Mouse (Mus musculus) heart, postnatal 0 days (tissue): ENCODE results near the gene 1700123O20Rik. TPM values are rescaled to one million over a fixed set of nuclear protein-coding genes. Genes with fewer than 3 reads are reported as not detected.

Source experiments
- ATAC-seq: fragments of 200-750 bp; cut with Nextera tagmentation; 2 replicates; pipeline ENCODE4 v1.8.0; 2017; ENCODE audit warnings: low read depth, moderate number of reproducible peaks, moderate library complexity; ENCODE audit not compliant: insufficient read depth
- DNase-seq: peaks from one replicate; pipeline ENCODE4 v3.0.0-alpha.2; 2016; ENCODE audit warnings: low spot score
- H3K27ac ChIP-seq: fragments of 300-500 bp; sonication (generic); 2 replicates; pipeline ENCODE4 v1.5.1; 2014; ENCODE audit warnings: low read depth, mild to moderate bottlenecking
- H3K27me3 ChIP-seq: fragments of 300-500 bp; sonication (generic); 2 replicates; pipeline ENCODE4 v1.6.1; 2014; ENCODE audit warnings: low read length, mixed read lengths; ENCODE audit not compliant: control insufficient read depth, insufficient read depth
- H3K36me3 ChIP-seq: fragments of 300-500 bp; sonication (generic); replicated peaks from 2 replicates; pipeline ENCODE4 v1.6.1; 2014; ENCODE audit warnings: low read length, mixed read lengths; ENCODE audit not compliant: control insufficient read depth, insufficient read depth
- H3K4me1 ChIP-seq: fragments of 300-500 bp; sonication (generic); 2 replicates; pipeline ENCODE4 v1.6.1; 2014; ENCODE audit warnings: antibody characterized with exemption; ENCODE audit not compliant: control insufficient read depth, insufficient read depth
- H3K4me2 ChIP-seq: fragments of 300-500 bp; sonication (generic); 2 replicates; pipeline ENCODE4 v1.6.1; 2014; ENCODE audit warnings: low read depth, mild to moderate bottlenecking, low read length, moderate library complexity
- H3K4me3 ChIP-seq: fragments of 300-500 bp; sonication (generic); 2 replicates; pipeline ENCODE4 v1.5.1; 2014; ENCODE audit warnings: low read depth, low read length
- H3K9ac ChIP-seq: fragments of 300-500 bp; sonication (generic); replicated peaks from 2 replicates; pipeline ENCODE4 v1.6.1; 2014; ENCODE audit warnings: low read depth, low read length, mixed read lengths
- H3K9me3 ChIP-seq: fragments of 300-500 bp; sonication (generic); replicated peaks from 2 replicates; pipeline ENCODE4 v1.6.1; 2016; ENCODE audit warnings: low read length; ENCODE audit not compliant: control insufficient read depth
- CTCF ChIP-seq: IDR thresholded peaks from 2 replicates; pipeline ENCODE4 v1.5.1; 2016; ENCODE audit warnings: antibody characterized with exemption, control low read depth, low read depth
- EP300 ChIP-seq: IDR thresholded peaks from 2 replicates; pipeline ENCODE4 v1.6.1; 2016; ENCODE audit warnings: antibody characterized with exemption, low read depth
- WGBS: fragments of 180-500 bp; shearing (Covaris S2); extraction: QIAGEN DNeasy Blood & Tissue Kit; methylation state at CpG from one replicate; pipeline ENCODE4 v1.1.7; 2014; 5-methylcytosine and 5-hydroxymethylcytosine counted together
- polyA plus RNA-seq: library from polyadenylated mRNA; unstranded; fragments of >200 nt; fragmentation: Nextera tagmentation; extraction: Ambion mirVana; gene quantifications from 2 replicates; pipeline ENCODE4 v1.2.1, GENCODE M21; 2015
- total RNA-seq: library from RNA; depleted of rRNA; stranded (reverse); fragments of >200 nt; gene quantifications from 2 replicates; pipeline ENCODE4 v1.2.3, GENCODE M21; 2014; ENCODE audit warnings: low replicate concordance

1700123O20Rik gene
- total and polyA plus RNA-seq, 2 experiments from 2014 or later, result 15.4 to 40.8 TPM

DNA sequence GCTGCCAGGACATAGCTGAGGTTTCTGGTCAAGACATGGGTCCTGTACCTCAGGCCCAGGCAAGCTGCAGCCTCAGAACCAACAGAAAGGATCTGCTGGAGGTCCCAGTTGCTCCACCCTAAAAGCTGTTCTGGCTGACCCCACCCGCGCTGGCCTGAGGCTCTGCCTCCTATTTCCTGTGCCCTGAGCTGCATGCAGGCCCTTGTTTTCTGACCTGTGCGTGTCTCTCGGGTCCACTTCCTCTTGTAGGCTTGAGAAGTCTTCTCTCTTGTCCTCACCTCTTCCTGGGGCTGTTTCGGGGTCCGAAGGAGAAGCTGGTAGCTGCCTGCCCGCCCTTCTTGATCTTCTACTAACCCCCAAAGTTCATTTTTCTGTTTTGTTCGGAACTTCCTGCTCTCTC is 26.8 kb downstream of the 1700123O20Rik start:
- no peak overlapping the region for H3K27ac ChIP-seq
- no peak for ATAC-seq

DNA sequence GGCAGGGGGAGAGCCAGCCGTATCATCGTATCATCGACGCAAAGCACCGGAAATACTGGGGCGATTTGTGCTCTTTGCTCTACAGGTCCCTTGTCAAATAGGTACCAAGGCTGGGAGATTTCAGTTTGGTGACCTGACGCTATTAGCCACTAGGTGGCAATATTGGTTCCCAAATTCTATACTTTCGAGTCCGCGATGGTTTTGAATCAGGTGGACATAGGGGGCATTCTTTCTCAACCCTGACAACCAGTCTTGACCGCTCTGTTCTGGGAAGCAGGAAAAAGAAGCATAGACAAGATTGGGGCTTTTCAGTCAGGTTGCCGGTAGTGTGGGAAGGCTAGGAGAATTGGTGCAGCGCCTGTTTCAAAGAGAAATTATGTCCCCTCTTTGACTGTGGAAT is 28.1 kb downstream of the 1700123O20Rik start:
- WGBS, result 1% methylated on average over 13 of the region's 13 CpGs
- peak; percentile 80 for DNase-seq
- Histone ChIP-seq H3K4me2 (peak overlapping the region; percentile 69), H3K4me1 (no peaks in the 10 kb centered on the region), H3K4me3 (peak overlapping the region; percentile 38), H3K27me3 (0 out of 2 replicates have a peak, but pooled peaks cover 3% of the 10 kb centered on the region), H3K36me3 (no peaks in the 10 kb centered on the region), H3K9me3 (no peaks in the 10 kb centered on the region), H3K9ac (no peak overlapping the region), H3K27ac (no peak overlapping the region)
- TF ChIP-seq CTCF (peak; percentile 87), EP300 (no peak)
- peak; percentile 39 for ATAC-seq

More for the DNA sequence above, 26.8 kb downstream of the 1700123O20Rik start:
- Histone ChIP-seq H3K27me3 (0 out of 2 replicates have a peak, but pooled peaks cover 3% of the 10 kb centered on the region), H3K4me1 (no peaks in the 10 kb centered on the region), H3K4me2 (no peak overlapping the region), H3K9ac (no peak overlapping the region), H3K9me3 (no peaks in the 10 kb centered on the region), H3K36me3 (no peaks in the 10 kb centered on the region), H3K4me3 (no peak overlapping the region)
- 69% methylated on average over 8 of the region's 8 CpGs for WGBS
- TF ChIP-seq EP300 (no peak), CTCF (no peak)
- no peak for DNase-seq

DNA sequence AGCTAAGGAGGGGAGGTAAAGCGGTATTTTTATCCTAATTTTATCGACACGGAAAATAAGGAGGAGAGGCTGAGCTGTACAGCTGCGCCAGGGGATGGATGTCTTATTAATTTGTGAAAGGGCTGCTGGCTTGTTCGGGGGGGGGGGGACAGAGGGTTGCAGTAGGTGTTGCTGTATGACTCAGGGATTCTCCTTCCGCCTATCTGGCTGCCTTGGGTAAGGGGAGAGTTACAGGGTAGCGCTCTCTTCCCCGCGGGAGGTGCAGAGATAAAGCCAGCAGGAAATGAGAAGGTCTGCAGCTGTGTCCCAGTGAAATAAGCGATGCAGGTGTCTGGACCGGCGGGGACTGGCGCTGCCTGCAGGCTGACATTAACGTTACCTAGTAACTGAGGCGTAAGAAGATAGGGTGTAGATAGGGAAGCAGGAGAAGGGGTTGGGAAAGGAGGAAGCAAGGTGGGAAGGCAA is 28.6 kb downstream of the 1700123O20Rik start:
- H3K27ac ChIP-seq, result no peak overlapping the region
- WGBS, result 1% methylated on average over 15 of the region's 15 CpGs
- H3K4me1 ChIP-seq, result no peaks in the 10 kb centered on the region
- peak overlapping the region; percentile 38 for H3K4me3 ChIP-seq
- H3K9me3 ChIP-seq, result no peaks in the 10 kb centered on the region
- no peak for DNase-seq
- H3K9ac ChIP-seq, result no peak overlapping the region
- peak overlapping the region; percentile 69 for H3K4me2 ChIP-seq
- 0 out of 2 replicates have a peak, but pooled peaks cover 3% of the 10 kb centered on the region for H3K27me3 ChIP-seq
- ATAC-seq, result no peak
- no peak for TF ChIP-seq EP300
- no peak for TF ChIP-seq CTCF
- no peaks in the 10 kb centered on the region for H3K36me3 ChIP-seq

DNA sequence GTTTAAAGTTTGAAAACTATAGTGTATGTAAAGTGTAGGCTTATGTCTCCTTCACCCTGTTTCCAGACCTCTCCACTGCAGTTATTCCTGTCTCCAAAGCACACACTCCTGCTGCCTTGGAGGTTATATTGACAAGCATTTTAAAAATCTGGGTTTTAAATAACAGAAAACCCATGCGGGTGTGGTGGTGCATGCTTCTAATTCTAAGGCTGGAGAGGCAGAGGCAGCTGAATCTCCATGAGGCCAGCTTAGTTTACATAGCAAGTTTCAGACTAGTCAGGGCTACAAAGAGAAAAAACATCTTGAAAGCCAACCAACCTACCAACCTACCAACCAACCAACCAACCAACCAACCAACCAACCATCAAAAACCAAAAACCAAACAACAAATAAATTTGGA is 29.4 kb downstream of the 1700123O20Rik start:
- Histone ChIP-seq H3K27ac (no peak overlapping the region), H3K9me3 (no peaks in the 10 kb centered on the region), H3K4me3 (no peak overlapping the region), H3K36me3 (no peaks in the 10 kb centered on the region), H3K27me3 (0 out of 2 replicates have a peak, but pooled peaks cover 3% of the 10 kb centered on the region), H3K4me1 (no peaks in the 10 kb centered on the region), H3K4me2 (no peak overlapping the region), H3K9ac (no peak overlapping the region)
- TF ChIP-seq CTCF (no peak), EP300 (no peak)
- ATAC-seq (no peak), DNase-seq (no peak)
- 59% methylated on average over 1 of the region's 1 CpGs for WGBS

DNA sequence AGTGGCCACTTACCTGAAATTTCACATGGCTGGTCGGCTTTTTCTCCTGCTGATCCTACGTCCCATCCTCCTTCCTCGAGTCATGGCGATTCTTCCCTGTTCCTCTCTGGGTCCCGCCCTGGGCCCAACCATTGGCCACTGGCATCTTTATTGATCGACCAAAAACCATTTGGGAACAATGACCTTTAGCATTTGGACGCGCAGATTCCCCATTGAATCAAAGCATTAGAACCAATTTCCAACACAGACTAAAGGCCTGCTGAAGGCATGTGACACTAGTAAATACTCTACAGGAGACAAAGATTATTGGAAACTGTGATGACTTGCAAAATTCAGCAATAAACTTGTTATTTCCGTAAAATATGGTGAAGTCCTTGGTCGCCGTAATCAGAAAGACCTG is 34.0 kb downstream of the 1700123O20Rik start:
- H3K27me3 ChIP-seq, result 0 out of 2 replicates have a peak, but pooled peaks cover 3% of the 10 kb centered on the region
- 88% methylated on average over 11 of the region's 11 CpGs for WGBS
- no peak for ATAC-seq
- no peaks in the 10 kb centered on the region for H3K9me3 ChIP-seq
- TF ChIP-seq CTCF (no peak), EP300 (no peak)
- no peak overlapping the region for H3K4me3 ChIP-seq
- no peak overlapping the region for H3K4me2 ChIP-seq
- H3K4me1 ChIP-seq, result no peaks in the 10 kb centered on the region
- H3K36me3 ChIP-seq, result no peaks in the 10 kb centered on the region
- H3K27ac ChIP-seq, result no peak overlapping the region
- H3K9ac ChIP-seq, result no peak overlapping the region
- no peak for DNase-seq
